Mouse (Mus musculus): ENCODE measurements around the gene Kif3a. TPM values are rescaled to one million over a fixed set of nuclear protein-coding genes. Genes with fewer than 3 reads are reported as not detected.

Kif3a gene
- polyA plus RNA-seq, 1 experiment from 2014 or later = 77.3 TPM

DNA sequence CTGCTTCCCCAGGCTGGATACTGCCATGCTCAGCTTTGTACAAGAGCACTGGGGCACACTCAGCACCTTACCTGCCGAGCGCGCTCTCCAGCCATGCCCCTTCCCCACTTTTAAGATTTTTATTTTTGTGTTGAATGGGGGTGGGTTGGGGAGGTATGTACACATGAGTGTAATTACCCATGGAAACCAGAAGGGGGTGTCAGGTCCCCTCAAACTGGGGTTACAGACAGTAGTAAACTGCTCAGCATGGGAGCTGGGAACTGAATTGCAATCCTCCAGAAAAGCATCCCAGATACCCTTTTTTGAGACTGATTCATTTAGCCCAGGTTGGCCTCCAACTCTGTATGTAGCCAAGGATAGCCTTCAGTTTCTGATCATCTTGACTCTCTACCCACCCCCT, 37.8 kb downstream of the Kif3a start:
- 95% methylated on average over 3 of the region's 3 CpGs for WGBS
- H3K36me3 ChIP-seq = peaks cover 16% of the 10 kb centered on the region
- H3K27ac ChIP-seq (replicated peaks) = no peak overlapping the region
- no peaks in the 10 kb centered on the region for H3K27me3 ChIP-seq (ENCODE audit: low read depth, poor library complexity, severe bottlenecking)
- H3K9me3 ChIP-seq (replicated peaks) = no peaks in the 10 kb centered on the region
- H3K4me3 ChIP-seq = no peak overlapping the region
- H3K4me1 ChIP-seq = peaks cover 15% of the 10 kb centered on the region
- no peak for DNase-seq (ENCODE audit: low spot score)

DNA sequence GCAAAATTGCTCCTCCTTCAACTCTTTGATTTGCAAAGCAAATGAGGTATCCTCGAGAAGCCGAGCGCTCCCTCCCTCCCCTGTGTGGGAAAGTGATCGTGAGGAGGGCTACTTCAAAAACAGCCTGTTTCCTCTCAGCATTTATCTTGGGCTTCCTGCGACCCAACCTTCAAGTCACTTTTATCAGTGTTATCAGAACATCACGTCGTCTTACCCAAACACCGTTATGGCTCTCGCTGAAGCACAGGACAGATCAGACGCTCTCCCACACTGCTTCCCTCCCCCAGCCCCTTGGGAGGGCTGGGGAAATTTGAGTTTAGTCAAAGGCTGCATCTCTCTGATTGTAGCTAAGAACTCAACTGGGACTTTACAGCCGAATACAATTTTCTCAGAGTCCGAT, 38.4 kb downstream of the Kif3a start:
- Histone ChIP-seq H3K4me3 (peak overlapping the region; percentile 27; the same call in 1 of the 2 replicates), H3K27me3 (ENCODE audit: low read depth, poor library complexity, severe bottlenecking) (no peaks in the 10 kb centered on the region), H3K4me1 (peaks cover 15% of the 10 kb centered on the region), H3K36me3 (peaks cover 11% of the 10 kb centered on the region), H3K9me3 (replicated peaks) (no peaks in the 10 kb centered on the region), H3K27ac (replicated peaks) (no peak overlapping the region)
- 9% methylated on average over 12 of the region's 12 CpGs for WGBS
- DNase-seq (ENCODE audit: low spot score) = no peak

DNA sequence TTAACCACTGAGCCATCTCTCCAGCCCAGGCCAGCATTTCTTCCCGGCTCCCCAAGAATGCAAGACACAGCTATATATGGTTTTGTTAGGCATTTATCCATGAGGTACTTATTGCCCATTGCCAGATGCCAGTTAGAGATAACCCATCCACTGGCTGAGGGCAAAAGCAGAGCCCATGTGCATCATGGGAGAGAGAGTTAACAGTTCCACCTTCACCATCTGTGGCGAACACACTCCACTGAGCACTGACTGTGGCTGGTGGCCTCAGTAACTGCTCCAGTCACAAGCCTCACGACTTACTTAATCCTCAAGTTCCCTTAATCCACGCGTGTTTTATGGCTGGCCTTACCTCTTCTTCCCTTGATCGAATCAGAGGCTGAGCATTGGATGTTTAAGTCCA, 42.1 kb downstream of the Kif3a start:
- H3K4me1 ChIP-seq = peaks cover 15% of the 10 kb centered on the region
- no peaks in the 10 kb centered on the region for H3K36me3 ChIP-seq
- H3K27me3 ChIP-seq (ENCODE audit: low read depth, poor library complexity, severe bottlenecking) = no peaks in the 10 kb centered on the region
- H3K27ac ChIP-seq (replicated peaks) = no peak overlapping the region
- DNase-seq (ENCODE audit: low spot score) = no peak
- H3K4me3 ChIP-seq = no peak overlapping the region
- no peaks in the 10 kb centered on the region; the same call in 1 of the 2 replicates for H3K9me3 ChIP-seq (replicated peaks)
- WGBS = 79% methylated on average over 6 of the region's 6 CpGs

DNA sequence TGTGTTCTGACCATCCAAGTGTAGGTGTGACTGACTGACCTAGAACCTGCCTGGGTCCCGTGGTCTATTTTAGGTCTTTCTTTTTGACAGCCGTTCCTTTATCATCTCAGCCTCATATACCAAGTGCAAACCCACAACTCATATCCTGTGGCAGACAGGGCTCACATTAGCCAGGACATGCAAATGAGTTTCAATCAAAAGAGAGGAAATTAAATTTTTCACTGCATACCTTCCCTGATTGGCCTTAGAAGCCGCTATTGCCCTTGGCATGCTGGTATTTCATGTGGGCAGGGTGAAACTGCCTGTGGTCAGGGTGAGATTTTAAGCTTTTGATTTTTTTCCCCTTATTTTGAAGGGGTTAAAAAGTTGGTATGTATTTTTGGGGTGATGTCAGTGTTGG, 42.5 kb downstream of the Kif3a start:
- Histone ChIP-seq H3K27ac (replicated peaks) (no peak overlapping the region), H3K27me3 (ENCODE audit: low read depth, poor library complexity, severe bottlenecking) (no peaks in the 10 kb centered on the region), H3K4me3 (no peak overlapping the region), H3K36me3 (no peaks in the 10 kb centered on the region), H3K9me3 (replicated peaks) (no peaks in the 10 kb centered on the region; the same call in 1 of the 2 replicates), H3K4me1 (peaks cover 15% of the 10 kb centered on the region)
- WGBS = 87% methylated on average over 3 of the region's 3 CpGs
- no peak for DNase-seq (ENCODE audit: low spot score)

DNA sequence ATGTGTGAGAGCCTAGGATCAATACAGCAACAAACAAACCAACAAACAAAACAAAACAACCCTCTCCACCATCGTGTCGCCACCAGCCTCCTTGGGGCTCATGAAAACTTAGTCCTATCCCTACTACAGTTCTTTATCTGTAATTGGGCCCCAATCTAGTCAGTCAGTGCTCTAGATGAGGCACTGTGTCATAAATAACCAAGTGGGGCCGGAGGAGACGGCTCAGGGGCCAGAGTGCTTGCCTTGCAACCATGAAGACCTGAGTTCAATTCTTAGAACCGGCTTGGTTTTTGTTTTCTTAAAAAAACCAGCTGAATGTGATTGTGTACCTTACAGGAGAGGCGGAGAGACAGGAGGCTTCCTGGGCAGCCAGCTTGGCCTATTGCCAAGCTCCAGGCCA, 48.0 kb downstream of the Kif3a start:
- Histone ChIP-seq H3K9me3 (replicated peaks) (no peaks in the 10 kb centered on the region; the same call in 1 of the 2 replicates), H3K27ac (replicated peaks) (no peak overlapping the region), H3K4me1 (peaks cover 8% of the 10 kb centered on the region), H3K27me3 (ENCODE audit: low read depth, poor library complexity, severe bottlenecking) (no peaks in the 10 kb centered on the region), H3K4me3 (no peak overlapping the region), H3K36me3 (no peaks in the 10 kb centered on the region)
- WGBS = 88% methylated on average over 6 of the region's 6 CpGs
- DNase-seq (ENCODE audit: low spot score) = no peak

DNA sequence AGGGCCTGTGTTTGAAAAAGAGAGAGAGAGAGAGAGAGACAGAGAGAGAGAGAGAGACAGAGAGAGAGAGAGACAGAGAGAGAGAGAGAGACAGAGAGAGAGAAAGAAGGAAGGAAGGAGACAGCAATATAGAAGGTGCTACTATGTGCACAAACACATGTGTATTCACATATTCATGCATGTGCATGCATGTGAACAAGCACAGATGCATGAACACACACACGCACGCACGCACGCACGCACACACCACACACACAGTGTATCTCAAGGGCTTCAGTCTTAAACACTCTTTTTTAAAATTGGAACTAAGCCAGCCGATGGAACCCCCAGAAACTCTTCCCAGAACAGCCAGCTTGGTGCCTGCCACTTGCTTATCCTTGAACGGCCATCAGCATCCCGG, 48.4 kb downstream of the Kif3a start:
- Histone ChIP-seq H3K27ac (replicated peaks) (no peak overlapping the region), H3K4me3 (no peak overlapping the region), H3K27me3 (ENCODE audit: low read depth, poor library complexity, severe bottlenecking) (no peaks in the 10 kb centered on the region), H3K9me3 (replicated peaks) (no peaks in the 10 kb centered on the region; the same call in 1 of the 2 replicates), H3K36me3 (no peaks in the 10 kb centered on the region), H3K4me1 (peaks cover 8% of the 10 kb centered on the region)
- DNase-seq (ENCODE audit: low spot score) = no peak
- WGBS = 96% methylated on average over 8 of the region's 8 CpGs

DNA sequence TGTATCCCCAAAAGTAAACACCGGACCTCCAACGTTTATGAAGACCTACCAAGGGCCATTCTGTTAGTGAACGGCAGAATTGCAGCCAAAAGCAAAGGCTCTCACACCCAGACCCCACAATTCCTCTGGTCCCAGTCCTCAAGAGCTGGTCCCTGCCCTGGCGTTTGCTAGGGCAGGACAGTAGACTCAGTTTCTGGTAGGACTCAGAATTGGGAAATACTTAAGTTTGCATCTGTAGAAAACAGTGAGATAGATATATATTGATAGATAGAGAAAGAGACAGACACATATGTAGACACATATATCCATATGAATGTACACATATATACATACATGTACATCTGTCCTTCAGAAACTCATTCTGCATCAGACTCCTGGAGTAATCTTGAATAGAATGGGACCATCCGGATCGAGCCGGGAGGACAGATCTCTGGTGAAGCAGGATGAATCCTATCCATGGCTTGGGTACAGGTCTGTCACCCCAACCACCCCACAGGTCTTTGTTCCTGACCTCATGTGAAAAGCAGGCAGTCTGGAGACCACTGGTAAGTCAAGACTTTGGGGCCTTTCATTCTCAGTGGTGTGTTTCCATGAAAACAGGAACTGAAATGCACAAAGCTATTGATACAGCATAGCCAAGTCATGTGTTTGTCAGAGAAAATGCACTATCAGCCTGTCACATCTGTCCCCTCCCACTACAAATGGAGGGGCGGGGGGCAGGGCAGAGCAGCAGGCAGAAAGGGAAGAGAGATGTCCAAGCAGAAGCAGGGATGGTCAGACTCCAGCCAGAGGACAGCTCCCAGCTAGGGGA, 49.8 kb downstream of the Kif3a start:
- H3K27ac ChIP-seq (replicated peaks) = no peak overlapping the region
- no peaks in the 10 kb centered on the region for H3K27me3 ChIP-seq (ENCODE audit: low read depth, poor library complexity, severe bottlenecking)
- no peak for DNase-seq (ENCODE audit: low spot score)
- peaks cover 8% of the 10 kb centered on the region for H3K4me1 ChIP-seq
- 86% methylated on average over 8 of the region's 8 CpGs for WGBS
- H3K9me3 ChIP-seq (replicated peaks) = no peaks in the 10 kb centered on the region
- H3K36me3 ChIP-seq = no peaks in the 10 kb centered on the region
- H3K4me3 ChIP-seq = no peak overlapping the region

DNA sequence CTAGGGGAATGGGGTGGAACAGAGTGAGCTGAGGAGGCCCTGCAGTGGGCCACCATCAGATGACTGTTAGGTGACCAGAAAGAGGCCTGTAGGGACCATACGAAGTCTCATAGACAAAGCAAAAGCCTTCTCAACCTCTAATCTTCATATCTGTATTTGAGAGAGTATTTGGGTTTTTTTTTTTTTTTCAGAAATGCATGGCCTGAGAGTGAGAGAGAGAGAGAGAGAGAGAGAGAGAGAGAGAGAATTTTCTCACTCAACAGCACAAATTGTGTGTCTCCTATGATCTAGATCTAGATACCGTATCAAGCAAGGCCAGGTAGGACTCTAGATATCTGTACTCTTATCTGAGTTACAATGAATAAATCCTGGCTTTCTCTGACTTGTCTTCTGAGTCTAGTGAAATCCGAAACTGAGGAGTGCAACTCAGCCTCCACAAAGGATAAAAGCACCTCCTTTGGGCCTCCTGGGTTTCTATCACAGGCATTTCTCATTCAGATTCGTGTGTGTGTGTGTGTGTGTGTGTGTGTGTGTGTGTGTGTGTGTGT, 50.5 kb downstream of the Kif3a start:
- H3K36me3 ChIP-seq = no peaks in the 10 kb centered on the region
- no peak for DNase-seq (ENCODE audit: low spot score)
- 73% methylated on average over 4 of the region's 4 CpGs for WGBS
- H3K4me3 ChIP-seq = no peak overlapping the region
- no peaks in the 10 kb centered on the region for H3K9me3 ChIP-seq (replicated peaks)
- peaks cover 8% of the 10 kb centered on the region for H3K4me1 ChIP-seq
- no peak overlapping the region for H3K27ac ChIP-seq (replicated peaks)
- no peaks in the 10 kb centered on the region for H3K27me3 ChIP-seq (ENCODE audit: low read depth, poor library complexity, severe bottlenecking)

DNA sequence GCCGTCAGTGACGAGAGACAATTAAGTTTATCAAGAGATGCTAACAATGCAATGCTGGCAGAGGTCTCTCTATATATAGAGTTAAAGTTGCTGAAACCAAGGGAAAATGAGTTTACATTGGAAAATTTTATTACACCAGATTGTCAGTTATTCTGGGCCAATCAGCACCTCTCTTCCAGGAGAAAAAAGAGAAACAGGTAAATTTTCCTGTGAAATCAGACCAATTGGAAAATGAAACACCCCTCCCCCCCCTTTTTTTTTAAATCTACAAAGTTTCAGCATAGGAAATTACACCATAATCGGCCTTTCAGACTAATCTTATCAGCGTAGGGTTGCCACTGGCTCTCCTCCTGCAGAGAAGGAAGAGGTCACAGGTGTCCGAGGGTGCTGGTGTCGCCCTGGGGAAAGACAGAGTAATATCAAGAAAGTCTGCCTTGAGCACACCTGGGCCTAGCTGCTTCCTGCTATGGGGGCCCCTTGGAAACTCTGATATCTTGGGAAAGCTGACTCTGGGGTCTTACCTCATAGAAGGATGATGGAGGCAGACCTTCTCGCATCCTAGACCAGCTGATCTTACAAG, 51.5 kb downstream of the Kif3a start, which contains the start of gene Il4:
Gene Il4, minus strand, starts transcription at position 51 of the 580 bp plus-strand sequence.
- Histone ChIP-seq H3K4me3 (no peak within 1 kb of the TSS), H3K27me3 (ENCODE audit: low read depth, poor library complexity, severe bottlenecking) (no peaks in the 10 kb centered on the region), H3K4me1 (peaks cover 8% of the 10 kb centered on the region), H3K27ac (replicated peaks) (no peak within 1 kb of the TSS), H3K36me3 (no peaks in the 10 kb centered on the region), H3K9me3 (replicated peaks) (no peaks in the 10 kb centered on the region)
- no peak for DNase-seq (ENCODE audit: low spot score)
- 87% methylated on average over 7 of the region's 7 CpGs for WGBS

DNA sequence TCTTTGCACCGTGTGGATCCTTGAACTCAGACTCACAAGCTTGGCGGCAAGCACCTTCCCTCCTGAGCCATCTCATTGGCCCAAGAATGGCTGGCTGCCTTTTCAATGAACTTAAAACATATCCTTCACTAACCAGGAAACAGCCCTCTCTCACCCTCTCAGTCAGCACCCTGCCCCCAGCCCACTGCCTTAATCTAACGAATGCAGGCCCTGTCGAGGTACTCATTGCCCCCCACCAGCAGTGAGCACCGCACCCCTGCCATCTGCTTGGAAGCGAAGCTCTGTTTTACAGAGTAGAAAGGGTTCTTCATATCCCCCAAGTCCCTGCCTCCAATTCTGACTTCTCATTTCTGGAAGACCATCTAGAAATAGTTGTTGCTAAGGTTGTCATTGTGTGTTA, 52.2 kb downstream of the Kif3a start:
- WGBS = 76% methylated on average over 6 of the region's 6 CpGs
- H3K4me1 ChIP-seq = peaks cover 8% of the 10 kb centered on the region
- no peak overlapping the region for H3K4me3 ChIP-seq
- no peaks in the 10 kb centered on the region for H3K9me3 ChIP-seq (replicated peaks)
- no peak overlapping the region for H3K27ac ChIP-seq (replicated peaks)
- no peak for DNase-seq (ENCODE audit: low spot score)
- no peaks in the 10 kb centered on the region for H3K36me3 ChIP-seq
- no peaks in the 10 kb centered on the region for H3K27me3 ChIP-seq (ENCODE audit: low read depth, poor library complexity, severe bottlenecking)

DNA sequence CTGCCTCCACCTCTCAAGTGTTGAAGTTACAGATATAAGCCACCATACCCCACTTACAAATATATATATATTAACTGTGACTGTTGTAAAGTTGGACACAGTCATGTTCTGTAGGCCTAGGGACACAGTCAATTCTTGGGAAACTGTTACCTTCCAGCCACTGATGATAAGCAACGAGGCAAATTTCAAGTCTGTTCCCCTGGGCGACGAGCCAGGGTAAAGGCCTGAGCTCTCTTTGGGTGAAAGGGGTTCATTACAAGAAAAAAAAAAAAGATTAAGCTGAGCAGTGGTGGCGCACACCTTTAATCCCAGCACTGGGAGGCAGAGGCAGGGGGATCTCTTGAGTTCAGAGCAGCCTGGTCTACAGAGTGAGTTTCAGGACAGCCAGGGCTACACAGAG, 52.9 kb downstream of the Kif3a start:
- no peak for DNase-seq (ENCODE audit: low spot score)
- Histone ChIP-seq H3K36me3 (no peaks in the 10 kb centered on the region), H3K4me3 (no peak overlapping the region), H3K9me3 (replicated peaks) (no peaks in the 10 kb centered on the region), H3K27ac (replicated peaks) (no peak overlapping the region), H3K27me3 (ENCODE audit: low read depth, poor library complexity, severe bottlenecking) (no peaks in the 10 kb centered on the region), H3K4me1 (peaks cover 8% of the 10 kb centered on the region)
- 92% methylated on average over 4 of the region's 4 CpGs for WGBS

DNA sequence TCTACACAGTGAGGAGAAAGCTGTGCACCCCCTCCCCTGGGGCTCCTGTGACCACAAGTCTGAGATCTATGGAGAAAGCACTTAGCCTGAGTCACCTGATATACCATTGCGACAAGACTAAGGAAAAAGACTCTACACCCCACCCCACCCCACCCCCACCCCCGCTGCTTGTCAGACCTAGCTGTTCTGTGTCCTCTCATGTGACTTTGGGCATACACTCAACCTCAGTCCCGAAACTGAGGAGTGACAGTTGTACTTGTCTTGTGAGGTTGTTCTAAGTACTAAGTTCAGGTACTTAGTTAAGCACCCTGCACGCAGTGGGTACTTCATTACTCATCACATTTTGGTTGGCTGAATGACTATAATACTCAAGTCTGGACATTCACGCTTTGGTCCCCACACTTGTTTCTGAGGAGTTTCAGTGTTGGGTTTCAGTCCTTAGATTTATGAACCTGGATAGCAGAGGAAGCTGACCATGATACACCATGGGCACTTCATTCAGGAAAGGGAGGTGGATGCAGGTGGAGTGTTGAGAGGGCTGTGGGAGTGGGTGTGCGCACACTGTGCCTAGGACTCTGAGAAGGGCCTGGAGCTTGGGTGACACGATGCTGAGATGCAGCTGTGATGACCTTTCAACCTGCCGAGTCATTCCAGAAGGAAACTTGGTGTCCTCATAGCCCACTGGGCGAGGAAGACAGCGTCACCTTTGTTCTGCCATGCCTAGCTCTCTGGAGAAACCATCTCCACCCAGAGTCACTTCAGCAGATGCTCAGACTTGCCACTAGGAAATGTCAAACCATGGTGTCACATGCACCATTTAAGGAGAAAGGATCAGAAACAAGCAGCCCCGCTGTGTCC, 54.6 kb downstream of the Kif3a start:
- Histone ChIP-seq H3K4me1 (peaks cover 6% of the 10 kb centered on the region), H3K4me3 (no peak overlapping the region), H3K27ac (replicated peaks) (no peak overlapping the region), H3K9me3 (replicated peaks) (no peaks in the 10 kb centered on the region), H3K27me3 (ENCODE audit: low read depth, poor library complexity, severe bottlenecking) (no peaks in the 10 kb centered on the region), H3K36me3 (no peaks in the 10 kb centered on the region)
- WGBS = 92% methylated on average over 11 of the region's 11 CpGs
- DNase-seq (ENCODE audit: low spot score) = no peak

Measured in midbrain, embryonic 10.5 days (tissue).